ENCODE assay signal across 10 mouse cellular contexts in genomic region chr10:80695801-80696501, GRCm38 (mm10). TPM values are rescaled to one million over a fixed set of nuclear protein-coding genes. Genes with fewer than 3 reads are reported as not detected.
DNase-seq lines count a peak whose midpoint lies in the region; ATAC-seq and TF ChIP-seq lines count a peak whose summit lies in the region.
"Had no signal": no experiment of that assay in that cellular context is flagged by ENCODE, and none has a peak within 500 bp of the region (broad histone marks: within the 10 kb centered on the region; RNA-seq: fewer than 3 reads in every experiment).

No protein-coding gene starts in this region.

- H3K27me3 ChIP-seq in intestine, embryonic 14.5 days (replicated peaks; ENCODE audit: control insufficient read depth, insufficient read depth, low read length) = no peaks in the 10 kb centered on the region
- no peaks in the 10 kb centered on the region for H3K27me3 ChIP-seq in intestine, postnatal 0 days (replicated peaks; ENCODE audit: control insufficient read depth, insufficient read depth, low read length)
- no peaks in the 10 kb centered on the region for H3K27me3 ChIP-seq in MEL (ENCODE audit: control insufficient read depth in 1 of 2, insufficient read depth in 2 of 2, low read length in 2 of 2)
- H3K27me3 ChIP-seq in liver, embryonic 11.5 days (replicated peaks; ENCODE audit: control insufficient read depth, insufficient read depth, low read length) = no peaks in the 10 kb centered on the region
- H3K27me3 ChIP-seq in splenic B cell, adult 2 months (ENCODE audit: control insufficient read depth, insufficient read depth, low read length, poor library complexity, severe bottlenecking) = no peaks in the 10 kb centered on the region
- H3K27me3 ChIP-seq: hindbrain, embryonic 15.5 days; Patski had no signal

- no peak for TF ChIP-seq POLR2A in MEL (IDR thresholded peaks at IDR 0.05; ENCODE audit: control insufficient read depth in 1 of 2, insufficient read depth in 1 of 2, low read depth in 1 of 2, low read length in 2 of 2, poor library complexity in 1 of 2)

- ATAC-seq in intestine, embryonic 14.5 days (replicated peaks; ENCODE audit: low FRiP score, low TSS enrichment, low read depth) = no peak
- no peak for ATAC-seq in intestine, postnatal 0 days
- no peak for ATAC-seq in liver, embryonic 11.5 days (replicated peaks; ENCODE audit: low FRiP score)
- no peak for ATAC-seq in frontal cortex, adult (ENCODE audit: low TSS enrichment)
- ATAC-seq: Patski had no signal

- no peak for DNase-seq in intestine, embryonic 14.5 days (ENCODE audit: low spot score)
- peak; percentile 42 for DNase-seq in MEL (ENCODE audit: low read depth, low spot score)
- DNase-seq in liver, embryonic 11.5 days (ENCODE audit: low spot score) = no peak
- peak; percentile 84 for DNase-seq in splenic B cell, adult 2 months (ENCODE audit: low read depth, low spot score)
- no peak for DNase-seq in retina, embryonic 14.5 days (ENCODE audit: low spot score)
- DNase-seq in cerebellum, postnatal 10 days = no peak

- no peak overlapping the region for H3K4me2 ChIP-seq in intestine, embryonic 14.5 days (ENCODE audit: low read length)
- H3K4me2 ChIP-seq in intestine, postnatal 0 days (replicated peaks; ENCODE audit: low read depth) = no peak overlapping the region
- peak overlapping the region; percentile 54 for H3K4me2 ChIP-seq in liver, embryonic 11.5 days
- H3K4me2 ChIP-seq: hindbrain, embryonic 15.5 days had no signal

- no peaks in the 10 kb centered on the region; the same call in none of the 2 replicates for H3K79me2 ChIP-seq in MEL (ENCODE audit: control insufficient read depth, insufficient read depth, low read length, poor library complexity)

- peaks cover 12% of the 10 kb centered on the region for H3K4me1 ChIP-seq in intestine, embryonic 14.5 days (replicated peaks; ENCODE audit: control insufficient read depth, insufficient read depth, low read length)
- H3K4me1 ChIP-seq in intestine, postnatal 0 days (replicated peaks; ENCODE audit: control insufficient read depth, insufficient read depth, low read length) = no peaks in the 10 kb centered on the region
- peaks cover 39 to 79% of the 10 kb centered on the region in 2 experiments for H3K4me1 ChIP-seq in MEL (ENCODE audit: control insufficient read depth in 1 of 2, insufficient read depth in 2 of 2, low read length in 2 of 2)
- H3K4me1 ChIP-seq in liver, embryonic 11.5 days (replicated peaks; ENCODE audit: control insufficient read depth, insufficient read depth, low read length) = peaks cover 85% of the 10 kb centered on the region

- TF ChIP-seq CTCF in intestine, postnatal 0 days (IDR thresholded peaks at IDR 0.05; ENCODE audit: low read depth) = no peak
- TF ChIP-seq CTCF in MEL (IDR thresholded peaks at IDR 0.05 in 2 of 3, conservative IDR thresholded peaks at IDR 0.05 in 1 of 3; ENCODE audit: control insufficient read depth in 1 of 3, insufficient read depth in 1 of 3, low read depth in 2 of 3, low read length in 3 of 3, poor library complexity in 1 of 3, severe bottlenecking in 1 of 3) = no peak

- no peak for TF ChIP-seq RAD21 in MEL (IDR thresholded peaks at IDR 0.05; ENCODE audit: low read depth, low read length)

- 71% methylated on average over 10 of the region's 10 CpGs for WGBS in intestine, embryonic 14.5 days
- 62% methylated on average over 10 of the region's 10 CpGs for WGBS in intestine, postnatal 0 days
- WGBS in liver, embryonic 11.5 days = 52% methylated on average over 10 of the region's 10 CpGs

- H3K9me3 ChIP-seq in intestine, embryonic 14.5 days (ENCODE audit: control insufficient read depth, low read length) = no peaks in the 10 kb centered on the region
- no peaks in the 10 kb centered on the region for H3K9me3 ChIP-seq in intestine, postnatal 0 days (ENCODE audit: control insufficient read depth)
- H3K9me3 ChIP-seq in MEL (replicated peaks; ENCODE audit: insufficient read depth, low read length) = no peaks in the 10 kb centered on the region
- no peaks in the 10 kb centered on the region for H3K9me3 ChIP-seq in liver, embryonic 11.5 days (ENCODE audit: control insufficient read depth, low read length)
- H3K9me3 ChIP-seq: hindbrain, embryonic 15.5 days had no signal

- peaks cover 17% of the 10 kb centered on the region for H3K36me3 ChIP-seq in intestine, embryonic 14.5 days (ENCODE audit: control insufficient read depth, insufficient read depth, low read length)
- H3K36me3 ChIP-seq in intestine, postnatal 0 days (ENCODE audit: control insufficient read depth, insufficient read depth) = peaks cover 4% of the 10 kb centered on the region
- H3K36me3 ChIP-seq in MEL (ENCODE audit: control insufficient read depth in 1 of 2, insufficient read depth in 2 of 2, low read length in 2 of 2) = peaks cover 0 to 58% of the 10 kb centered on the region in 2 experiments; a peak in 2 of 4 replicates
- peaks cover 8% of the 10 kb centered on the region for H3K36me3 ChIP-seq in liver, embryonic 11.5 days (ENCODE audit: control insufficient read depth, insufficient read depth, low read length)
- H3K36me3 ChIP-seq in splenic B cell, adult 2 months (ENCODE audit: control insufficient read depth, insufficient read depth, low read length, poor library complexity, severe bottlenecking) = peaks cover 4% of the 10 kb centered on the region

- no peak for TF ChIP-seq EP300 in MEL (IDR thresholded peaks at IDR 0.05; ENCODE audit: low read depth in 1 of 2, low read length in 2 of 2)

- 0 out of 2 replicates have a peak overlapping the region, but pooled peaks have one; percentile 38 for H3K27ac ChIP-seq in intestine, embryonic 14.5 days (ENCODE audit: low read depth)
- H3K27ac ChIP-seq in intestine, postnatal 0 days (ENCODE audit: low read depth, low read length) = no peak overlapping the region; the same call in 1 of the 2 replicates
- peak overlapping the region; percentile 94 for H3K27ac ChIP-seq in MEL (ENCODE audit: control insufficient read depth, low read depth, low read length)
- H3K27ac ChIP-seq in liver, embryonic 11.5 days (ENCODE audit: low read depth, low read length) = peak overlapping the region; percentile 82
- H3K27ac ChIP-seq: hindbrain, embryonic 15.5 days had no signal

- H3K4me3 ChIP-seq in intestine, embryonic 14.5 days (ENCODE audit: low read depth, low read length) = no peak overlapping the region
- no peak overlapping the region for H3K4me3 ChIP-seq in intestine, postnatal 0 days (ENCODE audit: low read depth, low read length)
- H3K4me3 ChIP-seq in MEL (ENCODE audit: control insufficient read depth in 1 of 2, insufficient read depth in 1 of 2, low read depth in 2 of 2, low read length in 2 of 2) = peak overlapping the region; percentile 13 to 16
- H3K4me3 ChIP-seq in liver, embryonic 11.5 days (ENCODE audit: low read depth, low read length) = 0 out of 2 replicates have a peak overlapping the region, but pooled peaks have one; percentile 8
- H3K4me3 ChIP-seq: hindbrain, embryonic 15.5 days had no signal

- H3K9ac ChIP-seq in intestine, embryonic 14.5 days (ENCODE audit: low read length) = 0 out of 2 replicates have a peak overlapping the region, but pooled peaks have one; percentile 5
- H3K9ac ChIP-seq in intestine, postnatal 0 days (ENCODE audit: low read depth, low read length) = no peak overlapping the region
- H3K9ac ChIP-seq in MEL (ENCODE audit: control insufficient read depth, low read depth, low read length, poor library complexity, severe bottlenecking) = peak overlapping the region; percentile 63
- peak overlapping the region; percentile 44 for H3K9ac ChIP-seq in liver, embryonic 11.5 days (ENCODE audit: low read depth, low read length)
- H3K9ac ChIP-seq: hindbrain, embryonic 15.5 days had no signal

RNA-seq across cellular contexts. Expression of gene Mob3a, which starts 5.8 kb away (rescaled TPM):
- 38.6 and 47.1 TPM in 2 replicates for polyA plus RNA-seq in intestine, embryonic 14.5 days (2014; fragmentation: Nextera tagmentation; extraction: Ambion mirVana)
- 14.4 and 15.4 TPM in 2 replicates for polyA plus RNA-seq in intestine, postnatal 0 days (2015; fragmentation: Nextera tagmentation; extraction: Ambion mirVana)
- total RNA-seq in MEL (2012; rRNA removed) = 38.3 and 38.7 TPM in 2 replicates
- 10 to 100 TPM in 1 of 2 experiments, not detected in 1; 63.4 TPM for polyA plus RNA-seq in MEL (2012; ENCODE audit: insufficient read depth in 1 of 2, insufficient read length in 2 of 2, low read depth in 1 of 2, low replicate concordance in 2 of 2, missing spikeins in 1 of 2)
- 56.7 and 57.3 TPM in 2 replicates for polyA plus RNA-seq in liver, embryonic 11.5 days (2014; fragmentation: Nextera tagmentation; extraction: Ambion mirVana)

RNA-seq across cellular contexts. Expression of gene Izumo4, which starts 6.0 kb away (rescaled TPM):
- polyA plus RNA-seq in intestine, embryonic 14.5 days (2014; fragmentation: Nextera tagmentation; extraction: Ambion mirVana) = 15.5 and 15.9 TPM in 2 replicates
- 12.2 and 14.4 TPM in 2 replicates for polyA plus RNA-seq in intestine, postnatal 0 days (2015; fragmentation: Nextera tagmentation; extraction: Ambion mirVana)
- total RNA-seq in MEL (2012; rRNA removed) = 1.0 and 1.5 TPM in 2 replicates
- 1 to 10 TPM in 1 of 2 experiments, not detected in 1; 3.8 TPM for polyA plus RNA-seq in MEL (2012; ENCODE audit: insufficient read depth in 1 of 2, insufficient read length in 2 of 2, low read depth in 1 of 2, low replicate concordance in 2 of 2, missing spikeins in 1 of 2)
- polyA plus RNA-seq in liver, embryonic 11.5 days (2014; fragmentation: Nextera tagmentation; extraction: Ambion mirVana) = 5.7 and 6.8 TPM in 2 replicates

RNA-seq across cellular contexts. Expression of gene Mknk2, which starts 18.0 kb away (rescaled TPM):
- polyA plus RNA-seq in intestine, embryonic 14.5 days (2014; fragmentation: Nextera tagmentation; extraction: Ambion mirVana) = 68.2 and 71.1 TPM in 2 replicates
- polyA plus RNA-seq in intestine, postnatal 0 days (2015; fragmentation: Nextera tagmentation; extraction: Ambion mirVana) = 38.4 and 38.6 TPM in 2 replicates
- total RNA-seq in MEL (2012; rRNA removed) = 68.6 and 87.1 TPM in 2 replicates
- polyA plus RNA-seq in MEL (2012; ENCODE audit: insufficient read depth in 1 of 2, insufficient read length in 2 of 2, low read depth in 1 of 2, low replicate concordance in 2 of 2, missing spikeins in 1 of 2) = 100 to 1,000 TPM in 1 of 2 experiments, 10 to 100 TPM in 1; 47.4 to 184 TPM
- polyA plus RNA-seq in liver, embryonic 11.5 days (2014; fragmentation: Nextera tagmentation; extraction: Ambion mirVana) = 124 and 128 TPM in 2 replicates

RNA-seq across cellular contexts. Expression of gene Btbd2, which starts 39.1 kb away (rescaled TPM):
- 55.8 and 73.1 TPM in 2 replicates for polyA plus RNA-seq in intestine, embryonic 14.5 days (2014; fragmentation: Nextera tagmentation; extraction: Ambion mirVana)
- 21.5 and 23.5 TPM in 2 replicates for polyA plus RNA-seq in intestine, postnatal 0 days (2015; fragmentation: Nextera tagmentation; extraction: Ambion mirVana)
- total RNA-seq in MEL (2012; rRNA removed) = 35.4 and 43.1 TPM in 2 replicates
- polyA plus RNA-seq in MEL (2012; ENCODE audit: insufficient read depth in 1 of 2, insufficient read length in 2 of 2, low read depth in 1 of 2, low replicate concordance in 2 of 2, missing spikeins in 1 of 2) = 10 to 100 TPM in 1 of 2 experiments, not detected in 1; 81.8 TPM
- 38.0 and 38.4 TPM in 2 replicates for polyA plus RNA-seq in liver, embryonic 11.5 days (2014; fragmentation: Nextera tagmentation; extraction: Ambion mirVana)

RNA-seq across cellular contexts. Expression of gene Ap3d1, which starts 46.1 kb away (rescaled TPM):
- polyA plus RNA-seq in intestine, embryonic 14.5 days (2014; fragmentation: Nextera tagmentation; extraction: Ambion mirVana) = 74.1 and 77.4 TPM in 2 replicates
- 41.3 and 49.5 TPM in 2 replicates for polyA plus RNA-seq in intestine, postnatal 0 days (2015; fragmentation: Nextera tagmentation; extraction: Ambion mirVana)
- 29.6 and 32.7 TPM in 2 replicates for total RNA-seq in MEL (2012; rRNA removed)
- 100 to 1,000 TPM in 1 of 2 experiments, 10 to 100 TPM in 1; 54.5 to 260 TPM for polyA plus RNA-seq in MEL (2012; ENCODE audit: insufficient read depth in 1 of 2, insufficient read length in 2 of 2, low read depth in 1 of 2, low replicate concordance in 2 of 2, missing spikeins in 1 of 2)
- polyA plus RNA-seq in liver, embryonic 11.5 days (2014; fragmentation: Nextera tagmentation; extraction: Ambion mirVana) = 53.1 and 53.2 TPM in 2 replicates

Comparison
In these comparisons a context has a peak if more than half of its experiments do, and no peak if none do; other contexts are left out.
1. DNase-seq: peak in MEL (single experiment) and splenic B cell, adult 2 months (single experiment); none in intestine, embryonic 14.5 days (single experiment), liver, embryonic 11.5 days (single experiment), retina, embryonic 14.5 days (single experiment) and cerebellum, postnatal 10 days (0 of 2).
2. H3K4me3 ChIP-seq: peak in MEL (2 of 2) and liver, embryonic 11.5 days (single experiment); none in intestine, embryonic 14.5 days (single experiment) and intestine, postnatal 0 days (single experiment).